Mouse (Mus musculus) CD4-positive, CD25-positive, alpha-beta regulatory T cell, adult 9 weeks (primary cell): Measurements from ENCODE around the gene Ins1. TPM values are rescaled to one million over a fixed set of nuclear protein-coding genes. Genes with fewer than 3 reads are reported as not detected.

Experiments used
- polyA plus RNA-seq: library from polyadenylated mRNA; unstranded; fragments of 100-300 nt; shearing (Covaris generic); gene quantifications from one replicate; pipeline ENCODE4 v1.2.1, GENCODE M21; 2017

Ins1 gene
- polyA plus RNA-seq, result not detected

DNA sequence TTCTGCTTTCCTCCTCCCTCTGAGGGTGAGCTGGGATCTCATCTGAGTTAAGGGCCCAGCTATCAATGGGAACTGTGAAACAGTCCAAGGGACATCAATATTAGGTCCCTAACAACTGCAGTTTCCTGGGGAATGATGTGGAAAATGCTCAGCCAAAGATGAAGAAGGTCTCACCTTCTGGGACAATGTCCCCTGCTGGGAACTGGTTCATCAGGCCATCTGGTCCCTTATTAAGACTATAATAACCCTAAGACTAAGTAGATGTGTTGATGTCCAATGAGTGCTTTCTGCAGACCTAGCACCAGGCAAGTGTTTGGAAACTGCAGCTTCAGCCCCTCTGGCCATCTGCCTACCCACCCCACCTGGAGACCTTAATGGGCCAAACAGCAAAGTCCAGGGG lies at the start of gene Ins1:
Gene Ins1, plus strand, starts transcription at position 301 of the 400 bp plus-strand sequence.

